Mouse (Mus musculus): Measurements from ENCODE around the gene Arhgap4. TPM values are rescaled to one million over a fixed set of nuclear protein-coding genes. Genes with fewer than 3 reads are reported as not detected.

Arhgap4 gene
- total and polyA plus RNA-seq, 2 experiments, result 3.6 to 8.6 TPM

GRCm38 (mm10) chrX:73867256-73867655 lies 54.4 kb downstream of the Arhgap4 start:
- no peak for DNase-seq (ENCODE audit: extremely low read depth, low read depth, low spot score)
- H3K27me3 ChIP-seq (ENCODE audit: control insufficient read depth, insufficient read depth, low read length), result no peaks in the 10 kb centered on the region
- H3K27ac ChIP-seq (replicated peaks; ENCODE audit: insufficient read depth, low read depth, low read length), result no peak overlapping the region
- H3K79me2 ChIP-seq (ENCODE audit: control insufficient read depth, insufficient read depth, low read length), result no peaks in the 10 kb centered on the region
- no peaks in the 10 kb centered on the region for H3K4me1 ChIP-seq (ENCODE audit: control insufficient read depth, insufficient read depth, low read length)
- H3K9ac ChIP-seq (ENCODE audit: low read depth, low read length), result no peak overlapping the region
- no peak overlapping the region for H3K4me3 ChIP-seq (ENCODE audit: insufficient read depth, low read depth, low read length)
- WGBS, result 34% methylated on average over 3 of the region's 3 CpGs
- no peaks in the 10 kb centered on the region for H3K36me3 ChIP-seq (ENCODE audit: control insufficient read depth, insufficient read depth, low read length)
- no peak for TF ChIP-seq POLR2A (IDR thresholded peaks at IDR 0.05; ENCODE audit: extremely low read depth, insufficient read depth, low read length)
- TF ChIP-seq CTCF (IDR thresholded peaks at IDR 0.05; ENCODE audit: low read depth, low read length), result no peak

DNA sequence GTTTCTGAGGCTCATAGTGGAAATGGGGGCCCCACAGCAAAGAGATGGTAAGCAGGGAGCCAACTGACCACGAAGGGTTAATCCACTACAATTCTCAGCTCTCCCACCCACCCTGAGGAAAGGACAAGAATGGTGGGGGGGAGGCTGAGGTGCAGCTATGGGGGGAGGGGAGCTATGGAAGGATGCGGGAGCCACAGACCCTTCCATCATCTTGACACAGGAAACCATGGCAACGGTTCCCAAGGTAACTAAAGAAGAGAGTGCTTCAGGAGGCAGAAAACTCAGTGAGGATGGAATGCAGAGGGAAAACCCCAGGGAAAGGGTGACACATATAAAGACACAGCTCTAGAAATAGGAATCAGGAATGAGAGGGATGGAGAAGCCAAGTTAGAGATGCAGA lies 57.0 kb downstream of the Arhgap4 start:
- no peaks in the 10 kb centered on the region for H3K79me2 ChIP-seq (ENCODE audit: control insufficient read depth, insufficient read depth, low read length)
- H3K9ac ChIP-seq (ENCODE audit: low read depth, low read length), result no peak overlapping the region
- TF ChIP-seq POLR2A (IDR thresholded peaks at IDR 0.05; ENCODE audit: extremely low read depth, insufficient read depth, low read length) (no peak), CTCF (IDR thresholded peaks at IDR 0.05; ENCODE audit: low read depth, low read length) (no peak)
- no peak for DNase-seq (ENCODE audit: extremely low read depth, low read depth, low spot score)
- H3K4me1 ChIP-seq (ENCODE audit: control insufficient read depth, insufficient read depth, low read length), result no peaks in the 10 kb centered on the region; the same call in none of the 2 replicates
- WGBS, result 49% methylated on average over 3 of the region's 3 CpGs
- no peak overlapping the region for H3K27ac ChIP-seq (replicated peaks; ENCODE audit: insufficient read depth, low read depth, low read length)
- no peaks in the 10 kb centered on the region for H3K36me3 ChIP-seq (ENCODE audit: control insufficient read depth, insufficient read depth, low read length)
- no peaks in the 10 kb centered on the region for H3K27me3 ChIP-seq (ENCODE audit: control insufficient read depth, insufficient read depth, low read length)
- H3K4me3 ChIP-seq (ENCODE audit: insufficient read depth, low read depth, low read length), result no peak overlapping the region

GRCm38 (mm10) chrX:73855087-73855408 lies 66.6 kb downstream of the Arhgap4 start:
- no peak overlapping the region for H3K27ac ChIP-seq (replicated peaks; ENCODE audit: insufficient read depth, low read depth, low read length)
- no peaks in the 10 kb centered on the region for H3K79me2 ChIP-seq (ENCODE audit: control insufficient read depth, insufficient read depth, low read length)
- 68% methylated on average over 3 of the region's 3 CpGs for WGBS
- no peak overlapping the region for H3K4me3 ChIP-seq (ENCODE audit: insufficient read depth, low read depth, low read length)
- DNase-seq (ENCODE audit: extremely low read depth, low read depth, low spot score), result no peak
- H3K9ac ChIP-seq (ENCODE audit: low read depth, low read length), result no peak overlapping the region
- H3K4me1 ChIP-seq (ENCODE audit: control insufficient read depth, insufficient read depth, low read length), result no peaks in the 10 kb centered on the region
- TF ChIP-seq CTCF (IDR thresholded peaks at IDR 0.05; ENCODE audit: low read depth, low read length) (no peak), POLR2A (IDR thresholded peaks at IDR 0.05; ENCODE audit: extremely low read depth, insufficient read depth, low read length) (no peak)
- no peaks in the 10 kb centered on the region for H3K36me3 ChIP-seq (ENCODE audit: control insufficient read depth, insufficient read depth, low read length)
- H3K27me3 ChIP-seq (ENCODE audit: control insufficient read depth, insufficient read depth, low read length), result no peaks in the 10 kb centered on the region

GRCm38 (mm10) chrX:73854326-73855086 lies 67.2 kb downstream of the Arhgap4 start:
- WGBS, result 84% methylated on average over 9 of the region's 9 CpGs

More at GRCm38 (mm10) chrX:73854326-73855086, 67.2 kb downstream of the Arhgap4 start:
- Histone ChIP-seq H3K4me1 (ENCODE audit: control insufficient read depth, insufficient read depth, low read length) (no peaks in the 10 kb centered on the region), H3K4me3 (ENCODE audit: insufficient read depth, low read depth, low read length) (no peak overlapping the region), H3K27ac (replicated peaks; ENCODE audit: insufficient read depth, low read depth, low read length) (no peak overlapping the region), H3K36me3 (ENCODE audit: control insufficient read depth, insufficient read depth, low read length) (no peaks in the 10 kb centered on the region), H3K27me3 (ENCODE audit: control insufficient read depth, insufficient read depth, low read length) (no peaks in the 10 kb centered on the region), H3K9ac (ENCODE audit: low read depth, low read length) (no peak overlapping the region), H3K79me2 (ENCODE audit: control insufficient read depth, insufficient read depth, low read length) (no peaks in the 10 kb centered on the region)
- no peak for DNase-seq (ENCODE audit: extremely low read depth, low read depth, low spot score)
- no peak for TF ChIP-seq CTCF (IDR thresholded peaks at IDR 0.05; ENCODE audit: low read depth, low read length)
- no peak for TF ChIP-seq POLR2A (IDR thresholded peaks at IDR 0.05; ENCODE audit: extremely low read depth, insufficient read depth, low read length)

Other genes with a start within 250 kb of the Arhgap4 start
- gene Slc6a8, start 248.7 kb downstream of the Arhgap4 start, total RNA-seq (2014; rRNA removed), result 1.0 and 2.6 TPM in 2 replicates
- 2.3 and 5.2 TPM in 2 replicates for gene Slc6a8, start 248.7 kb downstream of the Arhgap4 start, polyA plus RNA-seq (2012; rRNA removed)
- gene Bcap31, start 205.7 kb downstream of the Arhgap4 start, total RNA-seq (2014; rRNA removed), result 154 and 168 TPM in 2 replicates
- 69.8 and 85.5 TPM in 2 replicates for gene Bcap31, start 205.7 kb downstream of the Arhgap4 start, polyA plus RNA-seq (2012; rRNA removed)
- gene Abcd1, start 205.3 kb downstream of the Arhgap4 start, total RNA-seq (2014; rRNA removed), result 8.6 and 9.3 TPM in 2 replicates
- gene Abcd1, start 205.3 kb downstream of the Arhgap4 start, polyA plus RNA-seq (2012; rRNA removed), result 24.3 and 26.2 TPM in 2 replicates
- 0.07 and 0.09 TPM in 2 replicates for gene Plxnb3, start 164.8 kb downstream of the Arhgap4 start, total RNA-seq (2014; rRNA removed)
- 0.15 and 0.20 TPM in 2 replicates for gene Plxnb3, start 164.8 kb downstream of the Arhgap4 start, polyA plus RNA-seq (2012; rRNA removed)
- 0.27 TPM in 1 of 2 replicates, not detected in the other for gene Srpk3, start 147.5 kb downstream of the Arhgap4 start, total RNA-seq (2014; rRNA removed)
- gene Srpk3, start 147.5 kb downstream of the Arhgap4 start, polyA plus RNA-seq (2012; rRNA removed), result 0.16 and 0.72 TPM in 2 replicates
- 81.1 and 84.7 TPM in 2 replicates for gene Idh3g, start 135.0 kb downstream of the Arhgap4 start, total RNA-seq (2014; rRNA removed)
- gene Idh3g, start 135.0 kb downstream of the Arhgap4 start, polyA plus RNA-seq (2012; rRNA removed), result 130 and 161 TPM in 2 replicates
- 179 and 195 TPM in 2 replicates for gene Ssr4, start 134.8 kb downstream of the Arhgap4 start, total RNA-seq (2014; rRNA removed)
- gene Ssr4, start 134.8 kb downstream of the Arhgap4 start, polyA plus RNA-seq (2012; rRNA removed), result 309 and 426 TPM in 2 replicates
- gene Pdzd4, start 96.9 kb downstream of the Arhgap4 start, total RNA-seq (2014; rRNA removed), result 0.09 and 0.20 TPM in 2 replicates
- gene Pdzd4, start 96.9 kb downstream of the Arhgap4 start, polyA plus RNA-seq (2012; rRNA removed), result 0.09 and 0.16 TPM in 2 replicates
- gene Avpr2, start 29.8 kb downstream of the Arhgap4 start, total RNA-seq (2014; rRNA removed), result not detected in 2 replicates
- not detected in 2 replicates for gene Avpr2, start 29.8 kb downstream of the Arhgap4 start, polyA plus RNA-seq (2012; rRNA removed)
- 0.09 and 0.47 TPM in 2 replicates for gene L1cam, start 25.8 kb downstream of the Arhgap4 start, total RNA-seq (2014; rRNA removed)
- 0.06 and 0.17 TPM in 2 replicates for gene L1cam, start 25.8 kb downstream of the Arhgap4 start, polyA plus RNA-seq (2012; rRNA removed)
- gene Naa10, start 74 bp upstream of the Arhgap4 start, total RNA-seq (2014; rRNA removed), result 44.6 and 46.8 TPM in 2 replicates
- 51.7 and 55.9 TPM in 2 replicates for gene Naa10, start 74 bp upstream of the Arhgap4 start, polyA plus RNA-seq (2012; rRNA removed)
- 4.1 and 8.5 TPM in 2 replicates for gene Renbp, start 9.0 kb upstream of the Arhgap4 start, total RNA-seq (2014; rRNA removed)
- 2.1 and 2.9 TPM in 2 replicates for gene Renbp, start 9.0 kb upstream of the Arhgap4 start, polyA plus RNA-seq (2012; rRNA removed)
- gene Hcfc1, start 44.5 kb upstream of the Arhgap4 start, total RNA-seq (2014; rRNA removed), result 8.9 and 13.6 TPM in 2 replicates
- gene Hcfc1, start 44.5 kb upstream of the Arhgap4 start, polyA plus RNA-seq (2012; rRNA removed), result 16.5 and 21.6 TPM in 2 replicates
- 17.0 and 26.4 TPM in 2 replicates for gene Irak1, start 102.0 kb upstream of the Arhgap4 start, total RNA-seq (2014; rRNA removed)
- 84.7 and 86.7 TPM in 2 replicates for gene Irak1, start 102.0 kb upstream of the Arhgap4 start, polyA plus RNA-seq (2012; rRNA removed)
- gene Opn1mw, start 205.6 kb upstream of the Arhgap4 start, total RNA-seq (2014; rRNA removed), result not detected in 2 replicates
- gene Opn1mw, start 205.6 kb upstream of the Arhgap4 start, polyA plus RNA-seq (2012; rRNA removed), result not detected in 2 replicates
- gene Mecp2, start 213.5 kb upstream of the Arhgap4 start, total RNA-seq (2014; rRNA removed), result 5.4 and 5.8 TPM in 2 replicates
- 1.9 and 2.0 TPM in 2 replicates for gene Mecp2, start 213.5 kb upstream of the Arhgap4 start, polyA plus RNA-seq (2012; rRNA removed)
- not detected in 2 replicates for gene Tex28, start 246.0 kb upstream of the Arhgap4 start, total RNA-seq (2014; rRNA removed)
- gene Tex28, start 246.0 kb upstream of the Arhgap4 start, polyA plus RNA-seq (2012; rRNA removed), result not detected in 2 replicates